Comparison of ENCODE assay signal across 11 mouse cellular contexts in the genomic region with DNA sequence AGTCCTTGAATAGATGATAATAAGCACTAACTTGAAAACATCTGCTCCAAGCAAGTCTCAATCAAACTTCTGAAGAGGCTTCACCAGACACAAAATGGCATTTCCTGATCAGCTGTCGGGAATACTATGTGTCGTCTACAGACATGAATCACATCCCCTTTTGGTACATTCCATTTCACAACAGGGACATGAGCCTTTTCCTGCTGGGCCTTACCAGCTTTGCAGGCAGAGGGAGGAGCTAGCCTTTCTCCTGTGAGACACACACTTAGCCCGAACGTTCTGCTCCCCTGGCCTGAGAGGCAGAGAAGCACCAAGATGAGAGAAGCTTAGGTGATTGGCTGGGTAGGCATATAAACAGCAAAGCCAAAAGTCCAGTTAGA. TPM values are rescaled to one million over a fixed set of nuclear protein-coding genes. Genes with fewer than 3 reads are reported as not detected.
DNase-seq lines count a peak whose midpoint lies in the region; ATAC-seq and TF ChIP-seq lines count a peak whose summit lies in the region.
"Had no signal": no experiment of that assay in that cellular context is flagged by ENCODE, and none has a peak within 500 bp of the region (broad histone marks: within the 10 kb centered on the region; RNA-seq: fewer than 3 reads in every experiment).

No protein-coding gene starts in this region.

- no peak overlapping the region for H3K4me3 ChIP-seq in midbrain, embryonic 10.5 days
- H3K4me3 ChIP-seq in midbrain, embryonic 15.5 days: no peak overlapping the region
- H3K4me3 ChIP-seq in myocyte: no peak overlapping the region
- no peak overlapping the region for H3K4me3 ChIP-seq in forebrain, embryonic 14.5 days (ENCODE audit: low read depth, low read length)
- H3K4me3 ChIP-seq: left cerebral cortex, adult 2 months; stomach, embryonic 15.5 days had no signal

- H3K27me3 ChIP-seq in midbrain, embryonic 10.5 days (ENCODE audit: low read depth, poor library complexity, severe bottlenecking): no peaks in the 10 kb centered on the region
- H3K27me3 ChIP-seq in midbrain, embryonic 15.5 days (replicated peaks): no peaks in the 10 kb centered on the region
- H3K27me3 ChIP-seq in myocyte (ENCODE audit: control insufficient read depth, insufficient read depth, insufficient read length): no peaks in the 10 kb centered on the region
- H3K27me3 ChIP-seq in forebrain, embryonic 14.5 days (replicated peaks; ENCODE audit: control insufficient read depth, insufficient read depth, low read length): no peaks in the 10 kb centered on the region
- H3K27me3 ChIP-seq: stomach, embryonic 15.5 days had no signal

- peak; percentile 20 to 59 for DNase-seq in adrenal gland, adult (ENCODE audit: inconsistent age in 2 of 2, low spot score in 1 of 2)
- DNase-seq in adrenal gland, adult 18-20 months (ENCODE audit: low spot score in 2 of 2): no peak
- DNase-seq in midbrain, embryonic 10.5 days (ENCODE audit: low spot score): peak; percentile 15
- peak; percentile 44 to 77 for DNase-seq in kidney, postnatal 36 days
- no peak for DNase-seq in left cerebral cortex, postnatal 36 days (ENCODE audit: low spot score in 2 of 2)
- no peak for DNase-seq in forebrain, embryonic 14.5 days (ENCODE audit: low spot score)

- no peak overlapping the region for H3K9ac ChIP-seq in midbrain, embryonic 15.5 days
- H3K9ac ChIP-seq in forebrain, embryonic 14.5 days (ENCODE audit: low read length): no peak overlapping the region
- H3K9ac ChIP-seq: stomach, embryonic 15.5 days had no signal

- intact Hi-C loops in left cerebral cortex, postnatal 36 days (cut with DNase I): no loop called here

- no peaks in the 10 kb centered on the region for H3K36me3 ChIP-seq in midbrain, embryonic 10.5 days
- H3K36me3 ChIP-seq in midbrain, embryonic 15.5 days (replicated peaks): no peaks in the 10 kb centered on the region
- H3K36me3 ChIP-seq in myocyte (ENCODE audit: control insufficient read depth, insufficient read depth): no peaks in the 10 kb centered on the region
- H3K36me3 ChIP-seq in forebrain, embryonic 14.5 days (ENCODE audit: control insufficient read depth, insufficient read depth, low read length): no peaks in the 10 kb centered on the region
- H3K36me3 ChIP-seq: stomach, embryonic 15.5 days had no signal

- H3K79me2 ChIP-seq in myocyte (ENCODE audit: control insufficient read depth, insufficient read depth): no peaks in the 10 kb centered on the region

- WGBS in midbrain, embryonic 10.5 days: 64% methylated on average over 4 of the region's 4 CpGs
- WGBS in midbrain, embryonic 15.5 days: 52% methylated on average over 4 of the region's 4 CpGs
- 63% methylated on average over 4 of the region's 4 CpGs for WGBS in forebrain, embryonic 14.5 days

- no peak overlapping the region for H3K27ac ChIP-seq in midbrain, embryonic 10.5 days (replicated peaks)
- H3K27ac ChIP-seq in midbrain, embryonic 15.5 days: no peak overlapping the region
- no peak overlapping the region for H3K27ac ChIP-seq in forebrain, embryonic 14.5 days (ENCODE audit: low read depth, low read length)
- H3K27ac ChIP-seq: hindbrain, postnatal 0 days; left cerebral cortex, adult 2 months; stomach, embryonic 15.5 days had no signal

- H3K9me3 ChIP-seq in midbrain, embryonic 10.5 days (replicated peaks): no peaks in the 10 kb centered on the region
- H3K9me3 ChIP-seq in midbrain, embryonic 15.5 days: no peaks in the 10 kb centered on the region
- no peaks in the 10 kb centered on the region for H3K9me3 ChIP-seq in forebrain, embryonic 14.5 days (replicated peaks; ENCODE audit: control insufficient read depth, low read length)
- H3K9me3 ChIP-seq: stomach, embryonic 15.5 days had no signal

- TF ChIP-seq POLR2A in myocyte (IDR thresholded peaks at IDR 0.05; ENCODE audit: insufficient read length, low read depth): no peak

- H3K4me2 ChIP-seq in midbrain, embryonic 15.5 days: no peak overlapping the region
- no peak overlapping the region for H3K4me2 ChIP-seq in myocyte (ENCODE audit: low read depth)
- no peak overlapping the region for H3K4me2 ChIP-seq in forebrain, embryonic 14.5 days (ENCODE audit: low read length)
- H3K4me2 ChIP-seq: stomach, embryonic 15.5 days had no signal

- H3K4me1 ChIP-seq in midbrain, embryonic 10.5 days: peaks cover 4% of the 10 kb centered on the region; the same call in 1 of the 2 replicates
- no peaks in the 10 kb centered on the region for H3K4me1 ChIP-seq in midbrain, embryonic 15.5 days
- no peaks in the 10 kb centered on the region for H3K4me1 ChIP-seq in forebrain, embryonic 14.5 days (ENCODE audit: control insufficient read depth, insufficient read depth, low read length)

- H3ac ChIP-seq in myocyte (ENCODE audit: control insufficient read depth, insufficient read length): no peak overlapping the region

- no peak for ATAC-seq in midbrain, embryonic 15.5 days (replicated peaks)
- no peak for ATAC-seq in forebrain, embryonic 14.5 days
- ATAC-seq: hindbrain, postnatal 0 days had no signal

TF ChIP-seq in myocyte, 11 proteins besides CTCF, POLR2A, EP300 and RAD21:
- peak in 1 of 3 experiments; percentile 10 for TF ChIP-seq MYOD1 (IDR thresholded peaks at IDR 0.05; ENCODE audit: control insufficient read depth in 1 of 3, insufficient read length in 2 of 3, low read depth in 2 of 3)
- TF ChIP-seq CEBPB (IDR thresholded peaks at IDR 0.05; ENCODE audit: insufficient read depth, poor library complexity, severe bottlenecking): 0 out of 2 replicates have a peak, but pooled peaks have one; percentile 11
- TF ChIP-seq E2F4 (IDR thresholded peaks at IDR 0.05; ENCODE audit: insufficient read depth): no peak

RNA-seq across cellular contexts. Expression of gene Rai14, which starts 56.9 kb away (rescaled TPM):
- total RNA-seq in adrenal gland, adult 18-20 months (2021): 10 to 100 TPM; 26.9 to 28.7 TPM
- 63.5 and 73.5 TPM in 2 replicates for polyA plus RNA-seq in midbrain, embryonic 10.5 days (2016; fragmentation: Nextera tagmentation; extraction: Ambion mirVana)
- polyA plus RNA-seq in midbrain, embryonic 15.5 days (2015; fragmentation: Nextera tagmentation; extraction: Ambion mirVana): 14.0 and 14.5 TPM in 2 replicates
- 27.4 TPM for polyA plus RNA-seq in myocyte (2012; fragmentation: generic; extraction: Trizol)
- total RNA-seq in left cerebral cortex, postnatal 36 days (2021): 1 to 10 TPM; 8.0 to 10.0 TPM
- 28.6 and 28.7 TPM in 2 replicates for polyA plus RNA-seq in forebrain, embryonic 14.5 days (2014; fragmentation: Nextera tagmentation; extraction: Ambion mirVana)

Comparison
In these comparisons a context has a peak if more than half of its experiments do, and no peak if none do; other contexts are left out.
1. DNase-seq: peak in adrenal gland, adult (2 of 2), midbrain, embryonic 10.5 days (single experiment) and kidney, postnatal 36 days (2 of 2); none in adrenal gland, adult 18-20 months (0 of 2), left cerebral cortex, postnatal 36 days (0 of 2) and forebrain, embryonic 14.5 days (single experiment).